Mouse (Mus musculus) intestine, embryonic 16.5 days (tissue): ENCODE measurements around the gene Gm38392. TPM values are rescaled to one million over a fixed set of nuclear protein-coding genes. Genes with fewer than 3 reads are reported as not detected.

Experiments
- ATAC-seq: fragments of 200-750 bp; cut with Nextera tagmentation; 2 replicates; pipeline ENCODE4 v1.8.0; 2017; ENCODE audit warnings: moderate TSS enrichment, moderate library complexity
- H3K27ac ChIP-seq: fragments of 300-500 bp; sonication (generic); 2 replicates; pipeline ENCODE4 v1.5.1; 2014; ENCODE audit warnings: mild to moderate bottlenecking, low read length
- H3K27me3 ChIP-seq: fragments of 300-500 bp; sonication (generic); replicated peaks from 2 replicates; pipeline ENCODE4 v1.6.1; 2014; ENCODE audit warnings: low read length, control low read depth, mixed read lengths; ENCODE audit not compliant: control insufficient read depth, insufficient read depth
- H3K36me3 ChIP-seq: fragments of 300-500 bp; sonication (generic); 2 replicates; pipeline ENCODE4 v1.6.1; 2014; ENCODE audit warnings: low read length, control low read depth; ENCODE audit not compliant: control insufficient read depth, insufficient read depth
- H3K4me1 ChIP-seq: fragments of 300-500 bp; sonication (generic); 2 replicates; pipeline ENCODE4 v1.6.1; 2014; ENCODE audit warnings: low read length, control low read depth, mixed read lengths; ENCODE audit not compliant: control insufficient read depth, insufficient read depth
- H3K4me2 ChIP-seq: fragments of 300-500 bp; sonication (generic); 2 replicates; pipeline ENCODE4 v1.6.1; 2014; ENCODE audit warnings: low read depth, low read length, control low read depth
- H3K4me3 ChIP-seq: fragments of 300-500 bp; sonication (generic); 2 replicates; pipeline ENCODE4 v1.5.1; 2014; ENCODE audit warnings: mild to moderate bottlenecking, low read length
- H3K9ac ChIP-seq: fragments of 300-500 bp; sonication (generic); 2 replicates; pipeline ENCODE4 v1.6.1; 2014; ENCODE audit warnings: low read depth, low read length
- H3K9me3 ChIP-seq: fragments of 300-500 bp; sonication (generic); 2 replicates; pipeline ENCODE4 v1.6.1; 2016; ENCODE audit warnings: low read length, control low read depth; ENCODE audit not compliant: control insufficient read depth
- WGBS: fragments of 180-500 bp; shearing (Covaris S2); extraction: QIAGEN DNeasy Blood & Tissue Kit; methylation state at CpG from one replicate; pipeline ENCODE4 v1.1.7; 2014; 5-methylcytosine and 5-hydroxymethylcytosine counted together
- microRNA-seq: library from miRNA; unstranded; fragments of <30 nt; microRNA quantifications from one replicate; pipeline ENCODE4, GENCODE M21; 2016
- polyA plus RNA-seq: library from polyadenylated mRNA; unstranded; fragments of >200 nt; fragmentation: Nextera tagmentation; extraction: Ambion mirVana; gene quantifications from 2 replicates; pipeline ENCODE4 v1.2.1, GENCODE M21; 2015

Gm38392 gene
- polyA plus RNA-seq, 1 experiment from 2014 or later = not detected

DNA sequence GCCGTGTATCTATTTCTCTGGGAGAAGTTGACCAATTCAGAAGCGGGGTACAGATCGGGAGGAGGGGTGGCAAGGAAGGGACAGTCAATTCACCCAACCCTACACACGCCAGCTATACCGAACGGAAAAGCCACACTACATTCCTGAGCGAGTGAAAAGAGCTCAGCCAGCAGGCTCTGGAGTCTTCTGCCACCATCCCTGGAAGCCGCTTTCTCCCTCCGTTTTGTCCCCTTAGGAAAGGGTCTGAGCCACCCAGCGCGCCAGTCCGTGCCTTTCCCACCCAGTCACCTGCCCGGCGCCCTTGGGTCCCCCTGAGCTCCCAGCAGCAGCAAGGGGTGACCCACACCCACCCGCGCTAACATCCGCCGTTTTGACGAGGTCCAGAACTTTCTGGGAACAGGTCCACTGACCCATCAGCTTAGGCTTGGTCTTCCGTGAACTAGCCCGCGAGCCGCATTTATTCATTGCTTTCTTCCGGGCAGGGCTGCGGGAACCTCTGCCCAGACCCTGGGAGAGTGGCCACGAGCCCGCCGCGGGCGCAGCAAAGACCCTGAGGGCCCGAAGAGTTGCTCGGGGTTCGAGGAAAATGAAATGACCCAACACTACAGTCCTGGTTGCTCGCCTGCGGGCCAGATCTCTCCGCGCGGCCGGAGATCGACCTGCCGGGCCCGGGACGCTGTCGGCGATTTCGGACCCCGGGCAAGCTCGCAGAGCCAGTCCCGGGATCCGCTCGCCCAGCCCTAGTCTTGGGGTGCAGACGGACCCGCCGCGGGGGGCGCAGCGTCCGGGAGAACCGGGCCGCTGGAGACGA is 86.6 kb downstream of the Gm38392 start:
- H3K9ac ChIP-seq = peak overlapping the region; percentile 33; the same call in 1 of the 2 replicates
- H3K4me3 ChIP-seq = peak overlapping the region; percentile 40
- H3K4me1 ChIP-seq = peaks cover 10% of the 10 kb centered on the region
- H3K9me3 ChIP-seq = no peaks in the 10 kb centered on the region
- H3K4me2 ChIP-seq = peak overlapping the region; percentile 58
- peaks cover 90% of the 10 kb centered on the region for H3K27me3 ChIP-seq
- H3K27ac ChIP-seq = no peak overlapping the region
- no peaks in the 10 kb centered on the region for H3K36me3 ChIP-seq
- WGBS = under 1% methylated on average over 61 of the region's 61 CpGs
- ATAC-seq = no peak

DNA sequence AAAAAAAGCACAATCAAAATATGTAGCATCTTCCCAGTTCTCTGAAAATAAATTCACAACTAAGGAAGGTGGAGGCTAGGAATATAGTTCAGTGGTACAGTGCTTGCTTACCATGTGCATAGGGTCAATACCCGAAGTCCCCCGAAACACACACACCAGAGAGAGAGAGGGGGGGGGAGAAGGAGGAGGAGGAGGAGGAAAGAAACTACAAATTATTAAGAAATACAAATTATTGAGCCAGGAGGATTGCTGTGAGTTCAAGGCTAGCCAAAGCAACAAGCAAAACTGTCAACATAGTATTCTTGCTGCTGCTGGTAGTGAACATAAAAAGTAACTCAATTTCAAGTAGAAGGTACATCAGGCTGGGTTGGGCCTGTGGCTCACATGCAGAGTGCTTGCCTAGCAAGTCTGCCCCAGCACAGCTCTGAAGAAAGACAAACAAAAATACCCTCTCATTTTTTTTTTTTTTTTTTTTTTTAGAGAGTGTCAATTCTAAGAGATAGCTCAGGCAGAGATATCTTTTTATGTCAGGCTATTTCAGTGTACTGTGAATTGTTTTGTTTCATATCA is 87.4 kb downstream of the Gm38392 start:
- Histone ChIP-seq H3K36me3 (no peaks in the 10 kb centered on the region), H3K27me3 (peaks cover 83% of the 10 kb centered on the region), H3K4me1 (peaks cover 10% of the 10 kb centered on the region), H3K4me3 (no peak overlapping the region), H3K27ac (no peak overlapping the region), H3K9ac (no peak overlapping the region), H3K4me2 (no peak overlapping the region), H3K9me3 (no peaks in the 10 kb centered on the region)
- ATAC-seq = no peak
- 28% methylated on average over 2 of the region's 2 CpGs for WGBS

DNA sequence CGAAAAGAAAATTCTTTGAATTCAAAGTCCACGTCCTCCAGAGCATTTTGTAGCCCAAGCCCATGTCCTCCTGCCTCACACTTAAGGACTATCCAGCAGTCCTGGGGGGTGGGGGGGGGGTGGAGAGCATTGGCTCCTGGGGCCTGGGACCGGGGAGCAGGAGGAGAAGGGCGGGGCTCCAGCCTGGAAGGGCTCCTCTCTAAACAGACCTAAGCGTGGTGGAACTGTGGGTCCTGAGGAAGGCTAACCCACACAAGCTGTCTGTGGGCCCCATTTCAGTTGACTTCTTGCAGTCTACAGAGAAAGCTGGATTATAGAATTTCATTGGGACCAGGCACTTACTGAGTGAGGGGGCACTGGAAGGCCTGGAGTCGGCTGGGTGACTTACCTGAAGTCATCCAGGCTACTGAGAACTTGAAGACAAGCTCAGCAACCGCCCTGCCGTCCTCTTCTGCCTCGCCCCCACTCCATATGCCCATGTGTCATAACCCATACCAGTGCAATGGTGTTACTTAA is 88.4 kb downstream of the Gm38392 start:
- Histone ChIP-seq H3K27me3 (peaks cover 82% of the 10 kb centered on the region), H3K27ac (no peak overlapping the region), H3K9ac (no peak overlapping the region), H3K36me3 (no peaks in the 10 kb centered on the region), H3K4me1 (peaks cover 10% of the 10 kb centered on the region), H3K4me3 (no peak overlapping the region), H3K9me3 (no peaks in the 10 kb centered on the region), H3K4me2 (no peak overlapping the region)
- ATAC-seq = no peak
- WGBS = 7% methylated on average over 9 of the region's 9 CpGs

DNA sequence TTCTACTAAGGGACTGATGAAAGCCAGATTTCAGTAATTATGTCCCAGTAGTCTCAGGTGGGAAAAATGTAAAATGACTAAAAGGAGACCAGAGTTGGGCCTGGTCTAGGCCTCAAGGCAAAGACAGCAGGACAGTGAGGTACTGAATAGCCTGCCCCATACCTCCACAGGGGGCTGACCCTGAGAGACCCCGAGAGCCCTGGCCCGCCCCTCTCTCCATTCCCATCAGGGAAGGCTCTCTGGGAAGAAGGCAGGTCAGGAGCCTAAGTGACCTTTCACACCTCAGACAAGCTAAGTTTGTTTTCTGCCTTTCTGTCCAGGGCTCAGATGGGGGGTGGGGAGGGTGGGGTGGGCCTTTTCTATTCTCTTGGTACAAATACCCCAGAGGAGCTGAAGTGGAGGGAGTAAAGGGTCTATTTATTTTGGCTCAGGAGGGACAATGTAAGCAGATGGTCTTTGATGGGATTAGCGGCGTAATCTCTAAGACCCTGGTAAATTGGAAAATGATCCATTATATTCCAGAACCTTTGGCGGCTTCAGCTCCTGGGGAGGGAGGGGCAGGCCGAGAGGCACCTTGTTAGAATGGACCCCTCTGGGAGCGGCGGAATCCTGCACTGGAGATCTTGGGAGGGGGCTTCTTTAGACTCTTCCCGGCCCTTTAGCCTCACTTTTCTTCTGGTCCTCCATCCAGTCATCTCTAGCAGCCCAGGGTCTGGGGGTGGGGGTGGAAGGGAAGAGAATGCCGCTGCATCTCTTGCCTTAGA is 89.1 kb downstream of the Gm38392 start:
- Histone ChIP-seq H3K9me3 (no peaks in the 10 kb centered on the region), H3K4me3 (no peak overlapping the region), H3K4me1 (peaks cover 10% of the 10 kb centered on the region), H3K27ac (no peak overlapping the region), H3K27me3 (peaks cover 76% of the 10 kb centered on the region), H3K4me2 (no peak overlapping the region), H3K9ac (no peak overlapping the region), H3K36me3 (no peaks in the 10 kb centered on the region)
- ATAC-seq = no peak
- 12% methylated on average over 10 of the region's 10 CpGs for WGBS

Small RNA genes lying within 50 kb of the gene (microRNA-seq; reads per million reads assigned to microRNA genes)
- not detected for gene Gm25641
- gene Mir3093 = not detected
- not detected for gene Mir9-1

Other genes with a start within 250 kb of the Gm38392 start
- gene Gpatch4, start 244.1 kb downstream of the Gm38392 start, polyA plus RNA-seq = 30.4 and 38.3 TPM in 2 replicates
- gene Naxe, start 228.7 kb downstream of the Gm38392 start, polyA plus RNA-seq = 170 and 178 TPM in 2 replicates
- gene Ttc24, start 208.9 kb downstream of the Gm38392 start, polyA plus RNA-seq = not detected in 2 replicates
- 14.3 and 14.5 TPM in 2 replicates for gene Iqgap3, start 205.2 kb downstream of the Gm38392 start, polyA plus RNA-seq
- gene Mef2d, start 144.8 kb downstream of the Gm38392 start, polyA plus RNA-seq = 13.7 and 23.2 TPM in 2 replicates
- gene Rhbg, start 32.5 kb downstream of the Gm38392 start, polyA plus RNA-seq = 0.69 and 1.3 TPM in 2 replicates
- 9.7 and 10.8 TPM in 2 replicates for gene Tsacc, start 9.8 kb upstream of the Gm38392 start, polyA plus RNA-seq
- gene Cct3, start 9.9 kb upstream of the Gm38392 start, polyA plus RNA-seq = 470 and 510 TPM in 2 replicates
- gene Glmp, start 37.8 kb upstream of the Gm38392 start, polyA plus RNA-seq = 365 and 416 TPM in 2 replicates
- gene Tmem79, start 48.9 kb upstream of the Gm38392 start, polyA plus RNA-seq = 23.8 and 29.4 TPM in 2 replicates
- gene Smg5, start 49.0 kb upstream of the Gm38392 start, polyA plus RNA-seq = 34.2 and 34.7 TPM in 2 replicates
- 4.4 and 5.1 TPM in 2 replicates for gene Paqr6, start 77.4 kb upstream of the Gm38392 start, polyA plus RNA-seq
- 2.2 and 5.3 TPM in 2 replicates for gene Bglap3, start 85.5 kb upstream of the Gm38392 start, polyA plus RNA-seq
- not detected in 2 replicates for gene Bglap2, start 91.5 kb upstream of the Gm38392 start, polyA plus RNA-seq
- gene Bglap, start 97.3 kb upstream of the Gm38392 start, polyA plus RNA-seq = 0.69 TPM in 1 of 2 replicates, not detected in the other
- 112 and 129 TPM in 2 replicates for gene Pmf1, start 123.1 kb upstream of the Gm38392 start, polyA plus RNA-seq
- 20.4 and 21.8 TPM in 2 replicates for gene Slc25a44, start 137.9 kb upstream of the Gm38392 start, polyA plus RNA-seq
- 60.9 and 71.1 TPM in 2 replicates for gene Sema4a, start 174.0 kb upstream of the Gm38392 start, polyA plus RNA-seq
- gene Lmna, start 222.7 kb upstream of the Gm38392 start, polyA plus RNA-seq = 126 and 127 TPM in 2 replicates
- gene Mex3a, start 245.2 kb upstream of the Gm38392 start, polyA plus RNA-seq = 6.5 and 7.3 TPM in 2 replicates